Mouse (Mus musculus) adrenal gland, postnatal 14 days (tissue): Measurements from ENCODE around the gene Polrmt. TPM values are rescaled to one million over a fixed set of nuclear protein-coding genes. Genes with fewer than 3 reads are reported as not detected.

Source experiments
- DNase-seq: peaks from one replicate; pipeline ENCODE4 v3.0.0; 2021; ENCODE audit warnings: mixed read lengths
- long read RNA-seq, 2 experiments: library from polyadenylated mRNA; stranded (forward); transcript quantifications; one replicate each; pipeline ENCODE4 v2.0.0; 2021
- total RNA-seq: library from RNA; stranded (reverse); gene quantifications from 2 replicates; pipeline ENCODE4 v1.2.3, GENCODE M21; 2021

The Polrmt gene
- 59.2 and 65.4 TPM in 2 replicates for total RNA-seq
- long read RNA-seq, experiment 1, transcript Polrmt-201 (21 exons, 3,755 nt), result major isoform, 29 of 53 reads
- long read RNA-seq, experiment 1, partial matches to known transcripts, result 18 of 53 reads
- long read RNA-seq, experiment 1, other reads (novel, unspliced or antisense), result 6 of 53 reads
- long read RNA-seq, experiment 2, transcript Polrmt-201 (21 exons, 3,755 nt), result major isoform, 23 of 55 reads
- long read RNA-seq, experiment 2, partial matches to known transcripts, result 17 of 55 reads
- long read RNA-seq, experiment 2, other reads (novel, unspliced or antisense), result 14 of 55 reads

DNA sequence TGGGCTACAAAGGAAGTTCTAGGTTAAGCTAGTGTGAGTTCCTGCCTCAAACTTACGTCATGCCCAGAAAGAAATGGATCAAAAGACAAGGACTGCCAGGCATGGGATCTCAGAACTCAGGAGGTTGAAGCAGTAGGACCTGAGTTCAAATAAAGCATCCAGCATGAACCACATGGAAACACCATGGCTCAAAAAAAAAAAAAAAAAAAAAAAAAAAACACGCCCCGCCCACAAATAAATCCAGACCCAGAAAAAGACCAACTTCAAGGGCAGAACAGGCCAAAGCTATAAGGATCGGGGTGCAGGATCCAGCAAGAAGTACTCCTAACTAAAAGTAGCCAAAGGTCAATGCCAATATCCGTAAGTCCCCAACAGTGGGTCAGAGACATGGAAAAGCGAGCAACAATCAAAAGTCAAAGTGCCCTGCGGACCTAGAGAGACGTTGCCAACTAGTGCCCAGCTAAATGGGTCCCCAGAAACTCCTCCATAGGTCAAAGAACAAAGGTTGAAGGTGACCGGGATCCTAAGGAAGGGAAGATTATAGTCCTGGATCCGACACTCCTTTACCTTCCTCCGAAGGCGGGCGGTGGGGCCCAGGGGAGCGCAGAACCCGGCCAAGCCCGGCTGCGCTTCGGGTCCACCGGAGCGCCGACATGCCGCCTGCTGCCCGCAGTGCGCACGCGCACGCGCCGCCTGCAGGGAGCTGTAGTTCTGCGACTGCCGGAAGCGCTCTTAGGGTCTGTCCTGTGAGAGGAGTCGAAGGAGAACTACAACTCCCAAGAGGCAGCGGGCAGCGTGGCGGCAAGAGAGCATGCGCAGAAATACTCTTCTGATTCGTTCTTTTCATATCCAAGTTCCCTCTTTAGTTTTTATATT, at the start of gene Polrmt:
Polrmt (minus strand) TSS at position 684 of the 876 bp plus-strand sequence.
- peak; percentile 96 for DNase-seq

DNA sequence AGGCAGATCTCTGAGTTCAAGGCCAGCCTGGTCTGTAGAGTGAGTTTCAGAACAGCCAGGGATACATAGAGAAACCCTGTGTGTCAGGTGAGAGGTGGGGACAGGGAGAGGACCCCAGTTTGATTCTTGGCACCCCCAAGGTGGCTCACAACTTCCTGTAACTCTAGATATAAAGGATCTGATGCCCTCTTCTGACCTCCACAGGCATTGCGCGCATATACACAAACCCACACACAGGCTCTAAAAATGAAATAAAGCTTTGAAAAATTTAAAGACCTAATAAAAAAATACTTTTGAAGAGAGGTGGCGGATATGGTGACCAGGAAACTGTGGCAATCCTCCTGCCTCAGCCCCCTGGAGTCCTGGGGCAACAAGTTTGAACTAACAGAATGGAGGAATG, 49.5 kb upstream of the Polrmt start:
- no peak for DNase-seq

DNA sequence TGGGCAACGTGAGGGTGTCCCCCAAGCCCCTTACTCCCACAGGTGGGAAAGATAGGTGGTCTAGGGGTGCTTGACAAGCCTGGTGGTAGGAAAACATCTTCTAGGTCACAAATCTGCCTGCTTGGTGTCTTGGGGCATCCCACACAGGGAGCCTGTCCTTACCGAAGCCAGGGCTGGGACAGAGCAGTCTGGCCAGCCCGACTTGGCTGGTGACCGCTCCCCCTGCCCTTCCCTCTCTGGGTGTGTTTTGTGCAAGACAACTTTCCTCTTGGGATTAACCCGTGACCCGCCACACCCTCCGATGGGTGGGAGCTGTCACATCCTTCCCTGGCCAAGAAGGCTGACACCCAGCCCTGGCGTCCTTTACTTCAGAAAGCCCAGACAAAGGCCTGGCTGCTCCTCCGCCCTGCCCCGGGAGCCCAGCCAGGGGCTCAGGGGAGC, 48.1 kb upstream of the Polrmt start:
- DNase-seq, result peak; percentile 77

DNA sequence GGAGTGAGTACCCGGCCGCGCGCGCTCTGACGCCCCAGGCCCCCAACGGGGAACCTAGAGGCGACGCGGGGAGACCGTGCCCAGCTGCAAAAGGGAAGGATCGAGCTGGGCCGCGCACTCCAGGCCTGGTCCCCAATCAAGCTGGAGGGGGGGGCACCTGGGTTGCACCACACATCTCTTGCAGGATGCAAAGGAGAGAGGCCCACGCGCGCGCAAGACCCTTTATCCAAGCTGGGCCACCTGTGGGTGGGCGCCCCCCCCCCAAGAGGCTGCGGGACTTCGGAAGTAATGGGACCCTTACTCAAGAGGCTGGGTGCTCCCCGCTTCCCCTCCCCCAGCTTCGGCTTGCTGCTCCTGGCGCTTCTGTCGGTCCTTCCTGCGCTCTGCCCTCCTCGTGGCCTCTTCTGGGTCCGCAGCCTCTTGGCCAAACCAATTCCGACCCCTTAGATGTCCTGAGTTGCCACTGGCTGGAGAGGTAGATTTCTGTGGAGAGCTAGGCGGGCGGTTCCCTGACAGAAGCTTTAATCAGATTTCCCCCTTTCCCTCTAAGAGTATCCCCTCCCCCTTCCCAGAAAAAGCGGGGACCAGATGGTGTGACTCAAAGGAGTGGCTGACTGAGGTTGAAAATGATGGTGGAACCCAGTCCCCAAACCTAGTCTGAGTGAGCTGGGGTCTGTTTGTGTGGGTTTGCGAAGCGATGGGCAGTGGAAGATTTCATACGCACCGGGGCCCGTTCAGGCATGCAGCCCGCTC, 47.5 kb upstream of the Polrmt start:
- DNase-seq, result no peak

DNA sequence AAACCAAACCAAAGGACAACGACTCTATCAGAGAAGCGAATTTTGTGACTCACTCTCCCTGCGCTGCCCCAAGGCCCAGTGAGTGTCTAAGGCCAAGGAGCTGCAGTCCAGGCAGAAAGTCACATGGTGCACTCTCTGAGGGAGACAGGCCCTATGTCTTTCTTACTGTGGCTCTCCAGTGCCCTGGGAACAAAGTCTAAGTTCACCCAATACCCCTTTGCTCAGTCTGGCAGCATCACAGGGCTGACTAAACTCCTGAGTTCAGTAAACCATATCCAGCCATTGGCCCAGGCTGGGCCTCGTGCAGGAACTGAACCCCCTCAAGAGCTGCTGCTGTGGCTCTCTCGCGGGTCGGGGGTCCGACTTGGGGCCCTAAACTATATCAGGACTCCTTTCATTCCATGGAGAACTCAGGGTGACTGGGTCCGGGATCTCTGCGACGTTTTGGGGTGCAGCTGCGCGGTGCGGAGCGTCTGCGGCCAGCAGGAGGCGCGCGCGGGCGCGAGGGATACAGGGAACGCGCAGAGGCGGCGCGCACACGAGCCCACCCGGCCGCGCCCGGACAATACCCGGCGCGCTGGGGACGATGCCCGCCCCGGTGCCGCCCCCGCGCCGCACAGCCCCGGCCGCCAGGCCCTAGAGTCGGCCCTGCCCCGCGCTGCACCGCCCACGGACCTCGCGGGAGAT, 46.8 kb upstream of the Polrmt start, which contains the start of gene Palm:
Palm (plus strand) TSS at position 522 of the 687 bp plus-strand sequence.
- peak; percentile 89 for DNase-seq

DNA sequence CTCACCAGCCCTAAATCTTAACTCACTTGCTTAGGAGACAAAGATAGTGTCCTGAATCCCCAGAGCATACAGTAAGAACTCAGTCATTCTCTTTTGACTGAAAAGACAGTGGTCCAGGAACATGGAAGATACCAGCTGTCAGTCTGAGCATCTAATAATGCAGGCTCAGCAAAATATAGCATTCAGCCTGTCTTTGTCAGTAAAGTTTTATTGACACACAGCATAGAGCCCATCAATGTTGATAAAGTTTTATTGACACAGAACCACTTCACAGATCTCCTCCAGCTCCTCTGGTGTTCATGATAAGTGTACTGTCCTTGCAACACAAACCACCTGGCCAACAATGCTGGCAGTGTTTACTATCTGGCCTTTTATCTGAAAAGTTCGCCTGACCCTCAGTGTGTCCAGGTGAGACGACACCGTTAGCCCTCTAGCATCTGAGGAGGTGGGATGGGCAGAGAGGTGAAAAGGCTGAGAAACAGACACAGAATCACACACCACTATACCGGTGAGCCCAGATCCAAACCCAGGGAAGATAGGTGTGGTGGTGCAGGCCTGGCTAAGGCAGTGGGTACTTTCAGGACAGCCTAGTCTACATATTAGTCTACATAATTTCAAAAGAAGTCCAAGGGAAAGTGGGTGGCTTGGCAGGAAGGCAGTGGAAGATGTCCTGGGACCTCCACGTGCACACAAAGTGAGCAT, 46.1 kb upstream of the Polrmt start:
- DNase-seq, result no peak

DNA sequence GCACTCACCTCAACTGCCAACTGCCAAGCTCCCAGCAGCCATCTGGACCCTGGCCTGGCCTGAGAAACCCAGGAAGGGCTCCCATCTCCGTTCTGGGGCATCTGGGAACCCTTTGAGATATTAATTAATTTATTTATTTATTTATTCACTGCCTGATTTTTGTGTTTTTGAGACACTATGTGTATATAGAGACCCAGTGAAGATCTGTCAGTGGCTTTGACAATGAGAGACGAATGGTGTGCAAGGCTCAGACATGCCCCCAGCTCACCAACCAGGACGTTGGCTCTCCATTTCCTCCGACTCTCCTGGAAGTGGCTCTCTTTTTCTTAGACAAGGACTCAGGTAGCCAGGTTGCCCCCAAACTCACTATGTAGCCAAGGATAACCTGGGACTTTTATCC, 44.5 kb upstream of the Polrmt start, which contains the start of gene Prss57:
Prss57 (minus strand) TSS at position 101 of the 400 bp plus-strand sequence.
- DNase-seq, result no peak

DNA sequence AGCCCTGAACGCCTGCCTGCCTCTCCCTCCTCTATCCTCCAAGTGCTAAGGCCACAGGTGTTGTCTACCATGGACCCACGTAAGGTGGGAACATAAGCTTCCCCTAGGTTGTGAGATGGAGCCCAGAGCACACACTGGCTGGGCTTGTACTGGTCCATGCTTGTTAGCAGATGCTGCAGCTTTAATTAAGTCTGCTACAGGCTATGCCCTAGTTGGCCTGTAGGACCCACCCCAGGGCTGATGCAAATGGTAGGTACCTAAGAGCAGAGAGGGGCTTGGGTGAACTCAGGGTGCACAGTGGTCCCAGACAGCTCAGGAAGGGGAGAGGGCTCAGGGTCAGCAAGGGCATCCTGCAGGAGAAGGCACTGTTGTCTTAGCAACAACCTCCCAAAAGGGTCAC, 43.2 kb upstream of the Polrmt start:
- no peak for DNase-seq

DNA sequence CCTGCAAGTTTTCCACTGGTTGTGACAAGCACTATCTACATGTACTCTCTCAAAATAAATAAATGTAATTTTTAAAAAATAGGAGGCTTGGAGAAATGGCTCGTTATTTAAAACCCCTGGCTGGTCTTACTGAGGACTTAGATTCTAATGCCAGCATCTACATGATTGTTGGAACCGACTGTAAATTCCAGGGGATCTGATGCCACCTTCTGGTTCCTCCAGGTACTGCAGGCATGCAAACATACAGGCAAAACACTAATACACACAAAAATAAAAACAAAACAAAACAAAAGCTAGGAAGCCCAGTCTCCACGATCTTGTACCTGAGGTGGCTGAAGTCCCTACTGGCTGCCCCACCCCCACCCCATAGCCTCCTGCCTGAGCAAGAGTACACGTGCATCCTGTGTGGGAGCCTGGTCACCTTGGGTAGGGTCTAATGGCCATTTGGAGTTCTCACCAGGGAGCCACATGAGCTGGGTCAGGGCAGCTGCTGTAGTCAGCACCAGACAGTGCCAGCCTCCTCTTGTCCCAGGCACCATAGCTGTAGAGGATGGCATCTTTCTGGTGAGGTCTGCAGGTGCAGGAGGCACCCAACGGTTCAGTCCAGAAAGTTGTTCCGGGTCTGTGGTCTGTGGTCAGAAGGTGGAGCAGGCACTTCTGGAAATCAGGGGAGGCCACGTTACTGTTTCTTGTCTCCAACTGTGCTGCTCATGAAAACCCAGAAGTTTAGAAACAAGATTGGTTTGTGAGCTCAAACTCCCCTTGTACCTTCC, 42.2 kb upstream of the Polrmt start:
- DNase-seq, result peak; percentile 83

DNA sequence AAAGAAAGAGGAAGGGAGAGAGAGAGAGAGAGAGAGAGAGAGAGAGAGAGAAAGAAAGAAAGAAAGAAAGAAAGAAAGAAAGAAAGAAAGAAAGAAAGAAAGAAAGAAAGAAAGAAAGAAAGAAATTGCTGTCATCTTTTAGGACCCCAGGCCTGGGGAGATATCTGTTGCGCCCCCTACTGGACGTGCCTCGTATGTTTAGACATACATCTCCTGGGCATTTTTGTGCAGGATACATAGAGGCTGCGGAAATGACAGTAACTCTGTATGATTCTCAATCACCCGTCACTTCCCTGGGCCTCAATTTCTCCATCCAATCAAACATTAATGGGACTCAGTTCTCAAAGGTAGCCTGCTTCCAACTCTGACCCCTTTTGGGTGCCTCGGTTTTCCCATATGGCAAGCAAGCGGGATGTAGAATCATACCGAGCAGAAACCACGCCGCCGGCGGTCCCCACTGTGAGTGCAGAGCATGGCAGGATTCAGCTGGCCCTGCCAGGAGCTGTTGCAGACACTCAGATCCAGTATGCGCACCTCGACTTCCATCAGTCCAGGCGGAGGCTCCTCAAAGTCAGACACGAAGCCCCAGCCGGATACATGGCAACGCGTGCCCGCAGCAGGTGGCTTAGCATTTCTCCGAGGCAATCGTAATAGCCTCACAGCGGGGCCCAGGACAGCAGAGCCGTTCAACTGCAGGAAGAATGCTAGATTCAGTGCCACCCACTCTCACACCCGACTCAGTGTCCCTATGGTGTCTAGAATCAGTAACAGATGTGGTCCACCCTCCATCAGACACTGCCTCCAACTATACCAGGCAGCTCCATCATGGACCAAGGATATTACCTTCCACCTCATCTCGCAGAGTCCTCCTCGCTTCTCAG, 37.8 kb upstream of the Polrmt start:
- DNase-seq, result peak; percentile 65

DNA sequence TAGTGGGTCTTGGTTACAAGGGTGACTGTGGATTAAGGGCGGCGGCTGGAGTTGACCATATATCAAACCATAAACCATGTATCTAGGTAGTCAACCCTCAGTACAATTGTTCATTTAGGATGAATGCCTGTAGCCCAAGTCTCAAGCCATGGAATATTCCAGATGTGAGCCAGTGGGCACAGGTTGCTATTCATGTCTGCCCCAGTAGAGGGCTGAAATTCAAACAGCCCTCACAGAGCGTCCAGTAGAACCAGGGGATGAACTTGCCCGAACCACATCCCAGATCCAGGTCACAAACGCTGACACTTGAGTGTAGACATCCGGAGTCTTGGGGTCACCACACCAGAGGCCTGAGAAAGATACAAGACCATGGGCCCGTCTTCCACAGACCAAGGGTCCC, 36.7 kb upstream of the Polrmt start:
- no peak for DNase-seq

DNA sequence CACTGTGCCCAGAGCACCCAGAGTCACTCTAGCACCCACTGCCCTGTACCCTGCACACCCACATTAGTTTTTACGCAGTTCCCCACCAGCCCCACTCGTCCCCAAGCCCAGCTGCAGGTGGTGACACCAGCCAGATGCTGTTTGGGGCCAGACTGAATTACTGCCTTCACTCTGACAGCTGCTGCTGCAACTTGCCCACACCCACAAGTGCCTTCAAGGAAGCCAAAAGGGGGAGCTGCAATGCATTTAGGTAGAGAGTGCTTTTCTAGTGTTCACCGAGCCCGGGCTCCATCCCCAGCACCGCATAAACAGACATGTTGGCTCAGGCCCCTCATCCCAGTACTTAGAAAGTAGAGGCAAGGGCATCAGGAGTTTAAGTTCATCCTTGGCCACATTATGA, 35.6 kb upstream of the Polrmt start:
- no peak for DNase-seq

DNA sequence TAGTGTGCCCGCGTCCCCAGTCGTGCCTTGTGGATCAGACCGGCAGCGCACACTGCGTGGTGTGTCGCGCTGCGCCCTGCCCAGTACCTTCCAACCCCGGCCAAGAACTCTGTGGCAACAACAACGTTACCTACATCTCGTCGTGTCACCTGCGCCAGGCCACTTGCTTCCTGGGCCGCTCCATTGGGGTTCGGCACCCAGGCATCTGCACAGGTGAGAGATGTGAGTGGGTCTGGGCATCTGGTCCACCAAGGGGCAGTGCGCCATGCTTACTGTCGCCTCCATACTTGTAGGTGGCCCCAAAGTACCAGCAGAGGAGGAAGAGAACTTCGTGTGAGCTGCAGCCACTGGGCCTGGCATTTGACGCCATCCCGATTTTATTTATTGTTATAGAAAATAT, 34.8 kb upstream of the Polrmt start:
- no peak for DNase-seq

DNA sequence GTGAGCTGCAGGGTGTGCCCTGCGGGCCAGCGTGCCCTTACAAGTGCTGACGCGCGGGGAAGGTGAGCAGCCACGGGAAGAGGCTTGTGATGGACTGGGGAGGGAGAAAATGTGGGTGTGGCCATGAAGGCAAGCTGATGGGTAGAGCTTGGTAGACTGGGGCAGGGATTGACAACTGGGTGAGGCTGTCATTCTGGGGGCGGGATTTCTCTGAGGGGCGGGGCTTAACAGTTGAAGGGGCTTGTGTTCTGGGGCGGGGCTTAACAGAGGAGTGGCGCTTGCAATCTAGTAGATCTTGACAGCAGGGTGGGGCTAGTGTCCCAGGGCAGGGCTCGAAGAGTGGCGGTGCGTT, 34.3 kb upstream of the Polrmt start:
- DNase-seq, result peak; percentile 76

DNA sequence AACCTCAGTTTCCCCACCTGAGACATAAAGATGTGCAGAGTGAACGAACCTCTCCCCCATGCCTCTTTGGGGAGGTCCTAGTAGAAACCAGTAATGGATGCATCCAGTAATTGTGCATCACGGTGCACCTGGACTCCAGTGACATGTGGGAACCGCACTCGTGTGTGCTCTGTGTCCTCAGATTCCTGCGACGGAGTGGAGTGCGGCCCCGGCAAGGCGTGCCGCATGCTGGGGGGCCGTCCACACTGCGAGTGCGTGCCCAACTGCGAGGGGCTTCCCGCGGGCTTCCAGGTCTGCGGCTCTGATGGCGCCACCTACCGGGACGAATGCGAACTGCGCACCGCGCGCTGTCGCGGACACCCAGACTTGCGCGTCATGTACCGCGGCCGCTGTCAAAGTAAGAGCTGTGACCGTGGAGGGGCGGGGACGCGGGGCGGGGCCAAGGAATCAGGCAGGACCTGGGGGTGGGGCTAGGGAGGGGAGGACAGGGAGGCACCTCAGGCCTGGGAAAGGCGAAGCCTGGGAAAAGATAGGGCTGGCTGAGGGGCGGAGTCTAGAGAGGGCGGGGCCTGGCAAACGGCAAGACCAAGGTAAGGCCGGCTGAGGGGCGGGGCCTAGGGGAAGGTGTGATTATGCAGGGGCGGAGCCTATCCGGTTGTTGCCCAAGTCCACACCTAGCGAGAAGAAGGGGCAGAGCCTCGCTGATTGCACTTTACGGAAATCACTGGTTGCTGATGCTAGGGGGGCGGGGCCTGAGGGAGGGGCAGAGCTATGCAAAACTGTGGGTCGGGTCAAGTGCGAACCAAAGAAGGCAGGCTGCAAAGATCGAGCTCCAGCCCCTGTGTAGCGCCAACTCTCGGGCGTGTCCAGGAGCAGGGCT, 33.6 kb upstream of the Polrmt start:
- DNase-seq, result peak; percentile 98

DNA sequence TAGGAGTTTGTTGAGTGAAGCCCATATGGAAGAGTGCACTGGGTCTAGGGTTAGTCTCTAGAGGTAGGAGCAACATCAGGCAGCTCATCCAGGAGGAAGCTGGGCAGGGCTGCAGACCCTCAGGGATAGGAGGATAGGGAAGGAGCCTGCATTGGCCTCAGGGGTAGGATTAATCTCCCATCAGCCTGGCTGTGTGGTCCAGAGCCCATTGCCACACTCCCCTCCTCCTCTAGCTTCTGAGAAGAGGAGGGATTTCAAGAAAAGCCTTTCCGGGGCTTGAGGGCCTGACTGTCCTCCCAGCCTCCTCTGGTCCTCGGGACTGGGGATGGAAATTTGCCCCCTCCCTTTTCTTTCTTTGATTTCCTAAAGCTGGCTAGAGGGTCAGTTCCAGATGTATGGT, 32.8 kb upstream of the Polrmt start:
- DNase-seq, result no peak

DNA sequence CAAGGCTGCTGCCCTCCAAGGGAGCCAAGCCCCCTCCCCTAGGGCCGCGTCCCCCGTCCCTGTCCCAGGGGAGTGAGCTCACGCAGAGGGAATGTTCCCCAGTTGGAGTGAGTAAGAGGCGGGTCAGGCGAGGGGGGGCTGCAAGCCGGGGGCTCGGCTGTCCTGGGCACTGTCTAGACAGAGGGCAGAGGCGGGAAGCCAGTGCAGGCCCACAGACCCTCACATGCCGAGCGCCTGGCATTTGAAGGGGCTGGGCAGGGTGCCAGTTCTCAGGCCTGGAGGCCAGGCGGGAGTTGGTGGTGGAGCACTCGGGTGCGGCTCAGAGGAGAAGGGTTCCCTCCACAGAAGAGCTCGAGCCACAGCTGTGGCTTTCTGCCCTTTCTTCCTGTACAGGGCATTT, 31.6 kb upstream of the Polrmt start:
- DNase-seq, result peak; percentile 74

DNA sequence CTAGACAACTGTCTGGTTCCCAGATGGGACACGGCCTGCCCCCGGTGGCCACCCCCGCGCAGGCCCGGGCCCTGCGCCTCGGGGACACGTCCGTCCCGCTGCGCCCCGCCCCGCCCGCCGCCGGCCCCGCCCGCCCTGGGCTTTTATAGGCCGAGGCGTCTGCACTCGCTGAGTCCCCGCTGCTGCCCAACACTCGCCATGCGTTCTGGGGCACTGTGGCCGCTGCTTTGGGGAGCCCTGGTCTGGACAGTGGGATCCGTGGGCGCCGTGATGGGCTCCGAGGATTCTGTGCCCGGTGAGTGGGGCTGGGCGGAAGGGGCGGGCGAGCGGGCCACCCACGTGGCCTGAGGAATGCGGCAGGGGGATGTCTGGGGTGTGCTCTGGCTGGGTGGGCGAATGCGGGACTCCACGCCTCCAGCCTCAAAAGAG, 30.7 kb upstream of the Polrmt start, which contains the start of gene Fstl3:
Fstl3 (plus strand) TSS at position 170 of the 429 bp plus-strand sequence.
- peak; percentile 60 for DNase-seq
